Mouse (Mus musculus) heart, postnatal 10 days (tissue): ENCODE measurements around the gene Pde4dip. TPM values are rescaled to one million over a fixed set of nuclear protein-coding genes. Genes with fewer than 3 reads are reported as not detected.

Experiments
- DNase-seq, 2 experiments: peaks; one replicate each; pipeline ENCODE4 v3.0.0; 2021
- intact Hi-C: fragments of 180-260 bp; cut with DNase I; formaldehyde crosslinking; loops from one replicate; pipeline ENCODE4 v1.15.1; 2025
- microRNA-seq, 2 experiments: library from miRNA; unstranded; fragments of <30 nt; microRNA quantifications; one replicate each; pipeline ENCODE4 v1.2.0; 2022
- total RNA-seq, 2 experiments: library from RNA; stranded (reverse); gene quantifications; 2 replicates each; pipeline ENCODE4 v1.2.3; 2021

The Pde4dip gene
- total RNA-seq, 2 experiments from 2014 or later: 1,178 to 1,212 TPM

DNA sequence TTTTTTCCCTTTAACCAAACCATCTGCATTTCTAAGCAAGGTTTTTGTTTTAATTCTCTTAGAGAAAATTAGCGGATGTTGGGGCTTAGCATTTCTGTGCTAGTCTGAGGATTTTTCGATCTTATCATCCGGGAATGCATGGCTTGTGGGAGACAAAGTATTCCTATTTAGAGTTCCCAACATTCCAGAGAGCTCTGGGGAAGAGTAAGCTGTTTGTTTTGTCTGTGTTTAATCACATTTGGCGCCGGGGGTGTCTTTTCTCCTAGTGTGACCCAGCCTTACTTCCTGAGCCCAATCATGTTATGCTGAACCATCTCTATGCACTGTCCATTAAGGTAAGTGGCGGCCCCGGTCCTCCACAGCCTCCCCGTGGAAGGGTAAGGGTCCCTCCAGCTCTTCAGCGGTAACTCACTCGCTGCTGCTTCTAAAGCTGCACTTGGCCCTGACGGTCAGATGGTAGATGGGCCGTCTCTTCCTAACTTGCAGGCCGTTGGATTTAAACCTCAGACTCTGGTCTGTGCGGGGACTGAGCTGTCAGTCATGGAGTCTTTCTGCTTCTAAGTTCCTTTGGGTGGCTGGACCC is 221.3 kb downstream of the Pde4dip start:
- intact Hi-C loops: no loop called here

DNA sequence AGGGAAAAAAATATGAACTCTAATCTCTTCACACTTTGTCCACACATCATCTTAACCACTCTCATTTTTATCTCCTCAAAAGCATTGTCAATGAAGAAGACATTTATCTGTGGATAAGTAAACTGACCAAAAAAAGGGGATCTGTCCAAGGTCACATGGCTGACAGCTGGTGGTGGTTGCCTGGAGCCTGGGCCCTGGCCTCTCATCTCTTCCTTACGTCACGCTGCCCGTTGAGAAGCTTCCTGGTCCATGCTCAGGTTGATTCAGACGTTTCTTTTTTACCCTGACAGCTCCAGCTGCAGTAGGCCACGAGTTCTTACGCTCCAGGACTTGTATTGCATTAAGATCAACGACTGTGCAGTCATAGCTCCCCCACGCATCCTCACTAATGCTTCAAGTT is 222.4 kb downstream of the Pde4dip start:
- no peak for DNase-seq
- intact Hi-C loops: no loop called here

More for the DNA sequence above, 221.3 kb downstream of the Pde4dip start:
- no peak for DNase-seq

DNA sequence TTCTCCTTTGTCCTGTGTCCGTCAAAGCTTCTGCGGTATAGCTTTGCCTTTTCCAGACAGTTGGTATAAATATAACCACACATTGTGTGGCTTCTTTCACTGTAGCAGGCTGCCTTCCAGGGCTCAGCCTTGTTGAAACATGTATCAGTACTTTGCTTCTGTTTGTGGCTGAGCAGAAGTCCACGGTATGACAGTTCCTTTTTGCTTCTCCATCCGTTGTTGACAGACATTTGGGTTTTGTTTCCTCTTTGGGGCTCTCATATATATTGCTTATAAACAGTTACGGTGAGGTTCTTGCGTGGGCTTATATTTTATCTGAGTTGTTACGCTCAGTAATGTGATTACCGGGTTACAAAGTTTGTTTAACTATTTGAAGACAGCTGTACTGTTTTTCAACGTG is 223.0 kb downstream of the Pde4dip start:
- no peak for DNase-seq
- intact Hi-C loops: no loop called here

DNA sequence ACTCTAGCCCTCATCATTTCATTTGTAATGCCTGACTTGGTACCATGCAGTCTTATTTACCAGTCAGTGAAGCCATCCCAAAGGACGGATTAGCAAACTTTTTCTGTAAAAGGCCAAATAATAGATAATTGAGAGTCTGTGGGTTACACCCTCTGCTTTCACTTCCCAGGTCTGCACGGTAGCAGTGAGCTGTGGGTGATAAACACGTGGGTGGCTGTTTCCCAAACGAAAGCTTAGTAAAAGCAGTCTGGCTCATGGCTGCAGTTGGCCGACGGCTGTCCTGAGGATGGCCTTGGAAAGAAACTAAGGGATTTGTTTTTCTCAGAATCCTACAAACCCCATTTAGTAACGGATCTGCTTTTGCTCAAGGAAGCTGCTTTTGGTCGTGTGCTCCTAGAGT is 227.3 kb downstream of the Pde4dip start:
- intact Hi-C loops: no loop called here
- DNase-seq: peak in 1 of 2 experiments; percentile 15

DNA sequence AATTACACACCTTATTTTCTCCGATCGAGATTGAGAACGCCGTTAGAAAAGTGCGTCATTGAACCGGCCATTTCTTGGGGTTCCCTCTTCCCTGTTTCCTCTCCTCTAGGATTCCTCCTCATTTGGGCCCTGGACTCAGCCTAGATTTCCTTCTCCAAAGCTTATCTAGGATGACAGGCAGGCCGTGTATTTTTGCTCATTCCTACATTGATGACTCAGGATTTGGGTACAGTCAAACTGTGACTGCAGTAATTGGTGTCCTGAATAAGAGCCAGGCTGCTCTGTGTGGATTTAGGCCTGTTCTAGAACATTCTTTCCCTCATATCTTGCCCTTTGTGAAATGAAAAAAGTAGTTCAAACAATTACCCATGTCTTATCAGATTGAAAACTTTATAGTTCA is 228.8 kb downstream of the Pde4dip start:
- intact Hi-C loops: no loop called here
- DNase-seq: no peak

DNA sequence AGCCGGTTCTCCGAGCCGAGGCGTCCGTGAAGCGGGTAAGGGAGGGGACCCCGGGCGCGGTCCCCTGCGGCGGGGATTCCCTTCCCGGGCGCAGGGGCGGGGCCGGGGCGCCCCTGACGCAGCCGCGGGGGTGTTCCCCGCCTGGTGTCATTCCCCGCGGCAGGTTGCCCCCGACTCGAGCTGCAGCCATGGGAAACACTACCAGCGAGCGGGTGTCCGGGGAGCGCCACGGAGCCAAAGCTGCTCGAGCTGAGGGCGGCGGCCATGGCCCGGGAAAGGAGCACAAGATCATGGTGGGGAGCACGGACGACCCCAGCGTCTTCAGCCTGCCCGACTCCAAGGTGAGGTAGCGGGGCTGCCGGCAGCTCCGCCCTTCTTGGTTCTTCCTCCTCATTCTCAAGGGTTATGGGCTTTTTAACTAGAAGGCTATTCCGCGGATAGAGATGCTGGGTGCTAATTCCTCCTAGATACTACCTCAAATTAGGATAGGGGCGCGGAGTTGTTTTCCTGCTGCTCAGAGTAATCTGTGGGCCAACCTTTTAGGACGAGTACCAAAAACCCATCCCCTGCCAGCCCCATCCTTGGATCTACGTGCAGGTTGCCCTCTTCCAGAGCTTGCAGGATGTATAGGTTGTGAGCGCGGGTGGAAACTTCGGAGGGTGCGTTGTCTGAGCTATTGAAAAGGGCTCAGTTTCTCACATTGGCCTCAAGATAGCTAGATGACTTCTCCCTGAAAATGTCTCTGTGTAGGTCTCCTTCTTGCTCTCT is 229.9 kb downstream of the Pde4dip start:
- no peak for DNase-seq
- intact Hi-C loops: no loop called here

DNA sequence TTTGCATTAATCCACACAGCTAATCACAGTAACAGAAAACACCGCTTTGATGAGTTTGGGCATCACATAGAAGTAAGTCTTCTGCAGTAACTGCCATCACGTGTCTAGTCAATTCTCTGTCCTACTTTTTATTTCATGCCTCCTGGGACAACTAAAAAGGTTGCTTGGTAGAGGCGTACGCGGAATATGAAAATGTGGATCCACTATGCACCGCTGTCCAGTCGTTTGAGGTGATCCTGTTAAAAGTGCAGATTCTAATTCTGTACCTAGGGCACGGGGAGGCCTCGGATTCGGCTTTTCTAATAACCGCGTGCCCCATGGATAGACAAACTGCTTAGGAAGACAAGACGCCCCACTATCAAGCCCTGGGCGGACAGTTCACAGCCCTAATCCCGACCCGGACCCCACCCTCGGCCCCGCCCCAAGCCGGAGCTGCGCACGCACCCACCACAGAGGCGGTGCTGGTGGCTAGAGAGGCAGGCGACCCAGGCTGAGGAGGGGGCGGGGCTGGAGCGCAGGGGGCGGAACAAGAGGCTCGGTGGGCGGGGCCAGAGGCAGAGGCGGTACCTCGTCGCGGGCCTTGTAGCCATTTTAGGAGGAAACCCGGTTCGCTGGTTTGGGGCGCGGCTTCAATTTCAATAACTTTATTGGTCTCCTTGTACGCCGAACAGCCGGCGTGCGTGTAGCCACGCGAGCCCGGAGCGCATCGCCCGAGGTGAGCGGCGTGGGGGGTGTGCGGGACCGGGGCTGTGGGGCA is 230.7 kb downstream of the Pde4dip start, which contains the start of gene Prkab2:
Prkab2 (plus strand) TSS at position 539 of the 757 bp plus-strand sequence.
- peak; percentile 100 for DNase-seq
- intact Hi-C loops: loop anchor here (2.0 kb wide), 1 partner anchor 47 kb away; the partner anchor contains the start of gene Chd1l

DNA sequence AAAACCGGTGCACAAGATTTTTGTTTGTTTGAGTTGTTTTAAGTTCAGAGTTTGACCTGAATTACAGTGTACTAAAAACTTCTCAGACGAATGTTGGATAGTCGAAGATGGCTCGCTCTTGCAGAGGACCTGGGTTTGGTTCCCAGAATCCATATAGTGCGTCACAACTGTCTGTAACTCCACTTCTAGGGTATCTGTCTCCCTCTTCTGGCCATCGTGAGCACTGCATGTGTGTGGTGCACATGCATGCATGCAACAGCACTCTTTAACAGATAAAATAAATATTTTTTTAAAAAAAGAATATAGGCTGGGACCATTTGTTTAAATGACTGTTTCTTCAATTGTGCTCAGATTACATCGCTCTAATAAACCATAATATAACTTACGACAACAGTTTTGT is 233.6 kb downstream of the Pde4dip start:
- DNase-seq: no peak
- intact Hi-C loops: no loop called here

DNA sequence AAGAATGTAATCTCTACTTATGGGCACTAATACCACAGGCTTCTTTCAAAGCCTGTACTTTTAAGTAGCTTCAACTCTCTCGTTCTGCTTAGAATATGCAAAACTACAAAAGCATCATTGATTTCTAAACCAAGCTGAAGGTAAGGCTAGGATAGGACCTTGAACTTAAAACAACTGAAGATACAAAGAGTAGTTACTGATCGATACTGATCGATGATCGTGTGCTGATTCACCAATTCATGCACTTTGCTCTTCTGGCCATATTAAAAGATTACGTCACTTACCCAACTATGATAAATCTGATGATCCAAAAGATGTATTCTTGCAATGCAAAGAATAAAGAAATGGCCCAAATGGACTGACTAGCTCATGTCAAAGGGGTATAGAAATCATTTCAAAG is 234.7 kb downstream of the Pde4dip start:
- DNase-seq: no peak
- intact Hi-C loops: no loop called here

DNA sequence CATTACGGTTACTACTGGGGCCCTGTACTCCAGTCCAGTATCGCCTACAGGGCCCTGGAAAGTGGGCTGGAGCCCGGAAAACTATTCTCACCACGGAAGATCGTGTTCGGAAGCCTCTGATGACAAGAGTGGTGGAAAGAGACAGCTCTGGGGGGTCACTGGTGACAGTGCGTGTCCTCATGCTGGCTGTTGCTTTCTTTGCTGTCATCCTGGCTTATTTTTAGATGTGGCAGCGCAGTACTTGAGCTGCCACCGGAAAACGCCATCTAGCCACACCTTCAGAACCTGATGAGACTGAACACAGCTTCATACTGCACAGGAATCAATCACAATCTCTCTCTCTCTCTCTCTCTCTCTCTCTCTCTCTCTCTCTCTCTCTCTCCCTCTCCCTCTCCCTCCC is 236.9 kb downstream of the Pde4dip start:
- intact Hi-C loops: no loop called here
- peak; percentile 49 to 51 for DNase-seq

DNA sequence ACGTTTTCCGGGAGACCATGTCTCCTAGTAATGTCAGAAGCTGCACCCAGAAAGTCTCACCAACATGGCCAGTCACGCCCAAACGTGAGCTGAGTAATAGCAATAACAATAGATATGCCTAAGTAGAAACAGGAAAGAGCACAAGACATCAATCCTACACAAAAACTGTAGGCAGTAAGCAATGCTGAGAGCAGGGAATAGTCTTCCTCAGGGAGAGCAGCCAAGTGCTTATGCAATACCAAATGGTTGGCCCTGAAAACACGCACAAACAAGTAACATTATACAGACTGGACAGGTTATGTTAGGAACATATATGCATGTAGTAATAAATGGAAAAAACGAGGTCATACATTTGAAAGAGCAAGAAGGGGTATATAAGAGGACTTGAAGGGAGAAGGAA is 239.0 kb downstream of the Pde4dip start:
- DNase-seq: no peak
- intact Hi-C loops: no loop called here

DNA sequence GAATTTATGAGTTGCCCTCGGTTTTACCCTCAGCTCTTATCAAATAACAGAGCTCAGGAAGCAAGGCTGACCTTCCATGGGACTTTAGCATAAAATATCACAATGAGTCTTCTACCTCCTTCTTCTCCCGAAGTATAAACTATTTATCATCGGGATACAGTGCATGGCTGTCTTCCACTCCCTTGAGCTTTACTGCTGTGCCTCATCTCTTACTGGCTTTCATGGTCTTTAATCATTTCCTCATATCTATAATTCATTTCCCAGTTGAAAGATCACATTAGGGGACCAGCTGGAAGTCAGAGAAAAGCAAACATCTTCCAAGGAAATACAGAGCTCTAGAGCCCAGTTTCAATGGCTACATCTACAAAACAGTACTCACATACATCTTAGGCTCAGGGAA is 239.5 kb downstream of the Pde4dip start:
- intact Hi-C loops: no loop called here
- DNase-seq: no peak

DNA sequence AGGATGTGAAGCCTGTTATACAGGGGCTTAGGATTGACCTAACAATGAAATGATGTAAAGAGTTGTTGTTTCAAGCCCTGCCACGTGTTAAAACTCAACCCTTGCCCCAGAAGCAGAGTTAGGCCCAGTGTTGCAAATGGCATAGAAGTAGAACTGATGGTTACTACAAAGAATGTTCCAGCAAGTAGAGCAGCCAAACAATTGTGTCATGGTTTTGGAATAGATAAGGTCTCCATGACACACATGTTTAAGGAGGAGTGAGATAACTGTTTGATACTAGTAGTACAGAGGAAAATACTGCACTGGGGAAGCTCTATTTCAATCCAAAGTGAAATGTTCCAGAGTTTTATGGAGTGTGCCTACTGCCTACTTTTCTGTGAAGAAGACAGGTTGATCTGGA is 240.0 kb downstream of the Pde4dip start:
- intact Hi-C loops: no loop called here

DNA sequence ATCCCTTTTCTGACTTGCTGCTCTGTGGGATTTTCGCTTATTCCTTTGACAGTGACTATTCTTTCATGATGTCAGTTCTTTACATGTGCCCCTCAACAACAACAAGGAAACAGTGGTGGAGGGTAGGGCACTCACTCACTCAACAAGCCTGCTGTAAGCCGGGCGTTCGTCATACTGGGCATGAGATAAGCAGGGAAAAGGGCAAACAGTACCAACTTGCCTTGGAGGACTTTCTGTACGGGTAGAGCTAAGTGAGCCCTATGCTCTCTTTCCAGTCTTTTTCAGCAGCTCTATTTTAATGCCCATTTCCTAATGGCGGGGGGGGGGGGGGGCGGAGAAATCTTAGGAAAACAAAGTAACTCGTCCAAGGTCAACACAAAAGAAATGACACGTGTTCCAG is 246.5 kb downstream of the Pde4dip start:
- no peak for DNase-seq
- intact Hi-C loops: no loop called here

More for the DNA sequence above, 240.0 kb downstream of the Pde4dip start:
- DNase-seq: peak in 1 of 2 experiments; percentile 56

DNA sequence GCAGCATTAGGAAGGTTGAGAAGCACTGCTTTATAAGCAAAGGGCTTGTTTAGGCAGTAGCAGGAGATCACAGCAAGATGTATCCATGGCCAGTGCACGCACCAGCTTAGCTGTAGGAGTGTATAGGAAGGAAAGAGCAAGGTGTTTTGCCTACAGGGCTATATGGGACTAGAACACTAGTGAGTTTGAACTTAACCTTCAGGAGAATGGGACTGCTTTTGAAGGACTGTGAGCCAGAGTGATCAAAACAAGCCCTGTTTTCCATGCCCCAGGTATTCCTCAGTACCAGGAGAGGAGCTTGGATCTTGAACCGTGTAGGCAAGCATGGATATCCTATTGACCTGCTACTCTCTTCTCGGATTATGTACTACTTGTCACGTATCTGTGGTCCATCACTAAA is 247.1 kb downstream of the Pde4dip start:
- intact Hi-C loops: no loop called here
- no peak for DNase-seq

Small RNA genes lying within 50 kb of the gene (microRNA-seq; reads per million reads assigned to microRNA genes)
- gene Mir7225: 0 to 1.2 reads per million in 2 experiments

Other genes starting within 250 kb of the Pde4dip start
- 10 to 100 TPM; 17.5 to 18.8 TPM for gene Prkab2, start 230.5 kb downstream of the Pde4dip start, total RNA-seq
- gene Gm17651, start 214.0 kb downstream of the Pde4dip start, total RNA-seq: not detected
- gene Sec22b, start 12.5 kb upstream of the Pde4dip start, total RNA-seq: 10 to 100 TPM; 49.6 to 54.1 TPM
- 10 to 100 TPM; 28.2 to 31.0 TPM for gene Notch2, start 124.8 kb upstream of the Pde4dip start, total RNA-seq